Comparison of ENCODE assay signal across 26 mouse cellular contexts in genomic region chr15:86285296-86285695, GRCm38 (mm10).
A peak's percentile ranks its signal among the peaks of the same experiment; 100 is the strongest.
DNase-seq lines count a peak whose midpoint lies in the region; ATAC-seq and TF ChIP-seq lines count a peak whose summit lies in the region.
"Had no signal": no experiment of that assay in that cellular context is flagged by ENCODE, and none has a peak within 500 bp of the region (broad histone marks: within the 10 kb centered on the region; RNA-seq: fewer than 3 reads in every experiment).

No protein-coding gene starts in this region.

- 98% methylated on average over 2 of the region's 2 CpGs for WGBS in hindbrain, embryonic 12.5 days

- no peak overlapping the region for H3K9ac ChIP-seq in hindbrain, embryonic 12.5 days
- H3K9ac ChIP-seq: embryonic facial prominence, embryonic 13.5 days; embryonic facial prominence, embryonic 15.5 days; forebrain, embryonic 12.5 days had no signal

- intact Hi-C loops in gastrocnemius, adult 2 months (cut with DNase I), result no loop called here

- H3K9me3 ChIP-seq in hindbrain, embryonic 12.5 days (replicated peaks), result no peaks in the 10 kb centered on the region
- H3K9me3 ChIP-seq: embryonic facial prominence, embryonic 13.5 days; embryonic facial prominence, embryonic 15.5 days; forebrain, embryonic 10.5 days; forebrain, embryonic 12.5 days had no signal

- DNase-seq in 416B (ENCODE audit: low read depth), result peak; percentile 40
- DNase-seq in gastrocnemius, adult 2 months, result no peak
- no peak for DNase-seq in B cell, adult 2 months
- no peak for DNase-seq in lung, postnatal 14 days
- DNase-seq: adrenal gland, adult 2 months; adrenal gland, postnatal 10 days; adrenal gland, postnatal 25 days; cerebellum, adult 11 months; cerebellum, adult 18-20 months; cerebellum, adult 8-10 months; cerebellum, adult 9-11 months; cerebellum, postnatal 14 days; cerebellum, postnatal 36 days had no signal

- peak; percentile 90 for ATAC-seq in common myeloid progenitor, adult 5-6 weeks (replicated peaks; ENCODE audit: low read depth, poor library complexity, severe bottlenecking)
- ATAC-seq in hematopoietic stem cell, adult 5-6 weeks (replicated peaks in 1 of 2; ENCODE audit: insufficient read depth in 1 of 2, low FRiP score in 2 of 2, low TSS enrichment in 1 of 2, low read depth in 1 of 2, poor library complexity in 2 of 2, severe bottlenecking in 2 of 2), result peak; percentile 50 to 63
- peak; percentile 73 for ATAC-seq in megakaryocyte progenitor cell, adult 5-6 weeks (replicated peaks; ENCODE audit: poor library complexity)
- no peak for ATAC-seq in hindbrain, embryonic 12.5 days (ENCODE audit: low FRiP score)
- ATAC-seq: CD4-positive, CD25-positive, alpha-beta regulatory T cell, adult 4 months; forebrain, embryonic 14.5 days; forebrain, embryonic 16.5 days had no signal

- no peak overlapping the region for H3K4me3 ChIP-seq in gastrocnemius, adult 2 months
- no peak overlapping the region for H3K4me3 ChIP-seq in hindbrain, embryonic 12.5 days
- H3K4me3 ChIP-seq: embryonic facial prominence, embryonic 13.5 days; embryonic facial prominence, embryonic 15.5 days; erythroblast, embryonic 14.5 days; forebrain, embryonic 10.5 days; forebrain, embryonic 12.5 days had no signal

- peaks cover 11% of the 10 kb centered on the region for H3K4me1 ChIP-seq in hindbrain, embryonic 12.5 days
- H3K4me1 ChIP-seq: embryonic facial prominence, embryonic 15.5 days had no signal

- H3K4me2 ChIP-seq in hindbrain, embryonic 12.5 days (replicated peaks), result no peak overlapping the region
- H3K4me2 ChIP-seq: embryonic facial prominence, embryonic 13.5 days; embryonic facial prominence, embryonic 15.5 days; forebrain, embryonic 12.5 days had no signal

- no peak overlapping the region for H3K27ac ChIP-seq in gastrocnemius, adult 2 months
- no peak overlapping the region for H3K27ac ChIP-seq in hindbrain, embryonic 12.5 days
- H3K27ac ChIP-seq: embryonic facial prominence, embryonic 13.5 days; embryonic facial prominence, embryonic 15.5 days; forebrain, embryonic 10.5 days; forebrain, embryonic 12.5 days had no signal

- no peaks in the 10 kb centered on the region for H3K36me3 ChIP-seq in hindbrain, embryonic 12.5 days
- H3K36me3 ChIP-seq: embryonic facial prominence, embryonic 13.5 days; embryonic facial prominence, embryonic 15.5 days; forebrain, embryonic 10.5 days; forebrain, embryonic 12.5 days had no signal

- no peaks in the 10 kb centered on the region for H3K27me3 ChIP-seq in hindbrain, embryonic 12.5 days
- H3K27me3 ChIP-seq: CH12.LX; embryonic facial prominence, embryonic 13.5 days; embryonic facial prominence, embryonic 15.5 days had no signal

- no peak for TF ChIP-seq CTCF in gastrocnemius, adult 2 months (IDR thresholded peaks at IDR 0.05)
